Mouse (Mus musculus) lung, embryonic 16.5 days (tissue): ENCODE results near the gene Gm42742. TPM values are rescaled to one million over a fixed set of nuclear protein-coding genes. Genes with fewer than 3 reads are reported as not detected.

Source experiments
- ATAC-seq: fragments of 200-750 bp; cut with Nextera tagmentation; 2 replicates; pipeline ENCODE4 v1.8.0; 2017; ENCODE audit warnings: low read depth, mild to moderate bottlenecking, moderate library complexity
- H3K27ac ChIP-seq: fragments of 300-500 bp; sonication (generic); 2 replicates; pipeline ENCODE4 v1.5.1; 2014; ENCODE audit warnings: mild to moderate bottlenecking, control low read depth, low read length
- H3K27me3 ChIP-seq: fragments of 300-500 bp; sonication (generic); 2 replicates; pipeline ENCODE4 v1.6.1; 2014; ENCODE audit warnings: low read depth, low read length, mixed read lengths; ENCODE audit not compliant: control insufficient read depth, insufficient read depth
- H3K36me3 ChIP-seq: fragments of 300-500 bp; sonication (generic); 2 replicates; pipeline ENCODE4 v1.6.1; 2014; ENCODE audit warnings: low read length; ENCODE audit not compliant: control insufficient read depth, insufficient read depth
- H3K4me1 ChIP-seq: fragments of 300-500 bp; sonication (generic); replicated peaks from 2 replicates; pipeline ENCODE4 v1.6.1; 2014; ENCODE audit warnings: low read length, mixed read lengths; ENCODE audit not compliant: control insufficient read depth, insufficient read depth
- H3K4me2 ChIP-seq: fragments of 300-500 bp; sonication (generic); 2 replicates; pipeline ENCODE4 v1.6.1; 2014; ENCODE audit warnings: low read depth, low read length, control low read depth
- H3K4me3 ChIP-seq: fragments of 300-500 bp; sonication (generic); 2 replicates; pipeline ENCODE4 v1.5.1; 2014; ENCODE audit warnings: mild to moderate bottlenecking, low read length, control low read depth
- H3K9ac ChIP-seq: fragments of 300-500 bp; sonication (generic); 2 replicates; pipeline ENCODE4 v1.6.1; 2014; ENCODE audit warnings: low read length, control low read depth
- H3K9me3 ChIP-seq: fragments of 300-500 bp; sonication (generic); 2 replicates; pipeline ENCODE4 v1.6.1; 2016; ENCODE audit warnings: low read length; ENCODE audit not compliant: control insufficient read depth
- WGBS: fragments of 180-500 bp; shearing (Covaris S2); extraction: QIAGEN DNeasy Blood & Tissue Kit; methylation state at CpG from one replicate; pipeline ENCODE4 v1.1.7; 2014; 5-methylcytosine and 5-hydroxymethylcytosine counted together
- polyA plus RNA-seq: library from polyadenylated mRNA; unstranded; fragments of >200 nt; fragmentation: Nextera tagmentation; extraction: Ambion mirVana; gene quantifications from 2 replicates; pipeline ENCODE4 v1.2.1, GENCODE M21; 2015

Gm42742 gene
- polyA plus RNA-seq, 1 experiment from 2014 or later = 39.1 TPM

DNA sequence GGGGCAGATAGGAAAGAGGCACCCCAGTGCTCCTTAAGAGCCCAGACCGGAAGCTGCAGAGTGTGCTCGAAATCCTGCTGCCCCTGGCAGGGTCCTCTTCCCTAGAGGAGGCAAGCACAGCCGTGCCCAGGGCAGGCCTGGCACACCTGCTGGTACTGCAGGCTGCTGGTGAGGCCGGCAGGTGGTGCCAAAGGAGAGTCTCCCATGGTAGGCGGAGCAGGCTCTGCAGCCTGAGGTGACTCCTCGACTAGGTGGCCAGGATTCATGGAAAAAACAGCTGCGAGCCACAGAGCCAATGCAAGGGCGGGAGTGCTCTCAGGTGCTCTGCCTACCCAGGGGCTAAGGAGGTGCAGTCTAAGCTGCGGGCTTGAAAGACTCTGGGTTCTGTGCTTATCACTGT is 34.6 kb downstream of the Gm42742 start:
- no peak overlapping the region for H3K4me3 ChIP-seq
- H3K4me2 ChIP-seq = no peak overlapping the region
- WGBS = 28% methylated on average over 9 of the region's 9 CpGs
- H3K27ac ChIP-seq = no peak overlapping the region
- no peaks in the 10 kb centered on the region for H3K4me1 ChIP-seq
- no peak overlapping the region for H3K9ac ChIP-seq
- H3K27me3 ChIP-seq = no peaks in the 10 kb centered on the region
- H3K9me3 ChIP-seq = no peaks in the 10 kb centered on the region
- no peaks in the 10 kb centered on the region for H3K36me3 ChIP-seq
- ATAC-seq = peak; percentile 76

DNA sequence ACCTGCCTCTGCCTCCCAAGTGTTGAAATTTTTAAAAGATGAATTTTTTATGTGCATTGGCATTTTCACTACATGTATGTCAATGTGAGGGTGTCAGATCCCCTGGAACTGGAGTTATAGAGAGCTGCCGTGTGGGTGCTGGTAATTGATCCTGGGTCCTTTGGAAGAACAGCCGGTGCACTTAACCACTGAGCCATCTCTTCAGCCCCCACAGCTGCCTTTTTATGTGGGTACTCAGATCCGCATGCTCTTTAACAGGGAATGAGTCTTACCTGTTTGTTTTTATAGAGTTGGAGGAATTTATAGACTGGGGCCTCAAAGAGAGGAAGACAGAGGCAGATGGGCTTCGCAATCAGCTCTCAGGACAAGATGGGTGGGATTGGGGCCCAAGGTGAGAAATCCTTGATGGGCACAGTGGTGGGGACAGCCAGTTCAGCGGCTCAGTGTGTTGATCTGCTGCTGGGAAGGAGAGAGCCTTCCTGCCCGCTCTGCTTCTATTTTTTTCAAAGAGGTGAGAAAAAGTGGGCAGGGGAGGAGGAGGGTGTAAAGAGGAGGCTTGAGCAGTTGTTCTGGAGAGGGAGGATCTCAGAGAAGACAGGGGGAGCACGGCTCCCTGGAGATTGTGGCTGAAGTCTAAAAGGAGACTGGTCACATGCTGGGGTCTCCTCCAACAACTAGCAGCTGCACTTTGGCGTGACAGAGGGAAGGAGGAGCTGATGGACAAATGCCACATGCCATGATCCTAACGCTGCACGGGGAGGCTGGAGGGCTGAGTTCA is 36.0 kb downstream of the Gm42742 start:
- no peak for ATAC-seq
- no peak overlapping the region for H3K4me3 ChIP-seq
- 28% methylated on average over 10 of the region's 10 CpGs for WGBS

DNA sequence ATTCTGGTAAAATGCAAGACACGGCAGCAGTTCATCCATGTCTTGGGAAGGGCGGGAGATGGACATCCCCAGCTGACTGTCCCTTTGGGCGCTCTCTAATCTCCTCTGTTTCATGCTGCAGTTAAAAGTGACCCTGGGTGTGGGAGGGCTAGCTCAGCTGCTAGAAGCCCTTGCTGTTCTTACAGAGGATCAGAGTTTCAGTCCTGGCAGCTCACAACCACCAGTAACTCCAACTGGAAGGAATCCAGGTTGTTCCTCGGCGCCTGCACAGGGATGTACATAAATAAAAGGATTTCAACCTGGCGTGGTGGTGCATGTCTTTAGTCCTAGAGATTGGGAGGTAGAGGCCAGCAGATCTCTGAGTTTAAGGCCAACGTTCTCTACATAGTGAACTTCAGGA is 37.8 kb downstream of the Gm42742 start:
- H3K4me3 ChIP-seq = no peak overlapping the region

More for the DNA sequence above, 36.0 kb downstream of the Gm42742 start:
- no peaks in the 10 kb centered on the region for H3K9me3 ChIP-seq
- H3K4me1 ChIP-seq = no peaks in the 10 kb centered on the region
- H3K27ac ChIP-seq = no peak overlapping the region
- no peak overlapping the region for H3K4me2 ChIP-seq
- no peak overlapping the region for H3K9ac ChIP-seq
- H3K27me3 ChIP-seq = no peaks in the 10 kb centered on the region
- peaks cover under 1% of the 10 kb centered on the region; the same call in 1 of the 2 replicates for H3K36me3 ChIP-seq

DNA sequence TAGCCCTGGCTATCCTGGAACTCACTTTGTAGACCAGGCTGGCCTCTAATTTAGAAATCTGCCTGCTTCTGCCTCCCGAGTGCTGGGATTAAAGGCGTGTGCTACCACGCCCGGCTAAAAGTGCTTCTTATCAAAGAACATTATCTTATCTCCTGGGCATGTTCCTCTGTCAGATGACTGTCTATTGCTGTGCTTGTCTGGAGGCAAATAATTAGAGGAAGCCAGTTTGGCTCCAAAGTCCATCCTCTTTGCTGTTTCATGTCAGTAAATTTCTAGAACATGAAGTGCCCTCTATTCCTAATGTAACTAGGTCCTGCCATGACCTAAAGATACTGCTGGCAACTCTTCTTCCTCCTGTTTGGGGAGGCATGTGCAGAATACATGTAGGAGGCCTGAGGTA is 38.8 kb downstream of the Gm42742 start:
- 84% methylated on average over 4 of the region's 4 CpGs for WGBS
- no peak overlapping the region for H3K27ac ChIP-seq
- H3K4me2 ChIP-seq = no peak overlapping the region
- H3K9ac ChIP-seq = no peak overlapping the region
- no peak overlapping the region for H3K4me3 ChIP-seq
- H3K9me3 ChIP-seq = no peaks in the 10 kb centered on the region
- ATAC-seq = no peak
- no peaks in the 10 kb centered on the region for H3K27me3 ChIP-seq
- H3K36me3 ChIP-seq = peaks cover 9% of the 10 kb centered on the region
- peaks cover 3% of the 10 kb centered on the region for H3K4me1 ChIP-seq

More for the DNA sequence above, 37.8 kb downstream of the Gm42742 start:
- Histone ChIP-seq H3K9ac (no peak overlapping the region), H3K27ac (no peak overlapping the region), H3K4me2 (no peak overlapping the region), H3K9me3 (no peaks in the 10 kb centered on the region), H3K4me1 (no peaks in the 10 kb centered on the region), H3K27me3 (no peaks in the 10 kb centered on the region), H3K36me3 (peaks cover 9% of the 10 kb centered on the region)
- WGBS = 71% methylated on average over 7 of the region's 7 CpGs
- no peak for ATAC-seq

DNA sequence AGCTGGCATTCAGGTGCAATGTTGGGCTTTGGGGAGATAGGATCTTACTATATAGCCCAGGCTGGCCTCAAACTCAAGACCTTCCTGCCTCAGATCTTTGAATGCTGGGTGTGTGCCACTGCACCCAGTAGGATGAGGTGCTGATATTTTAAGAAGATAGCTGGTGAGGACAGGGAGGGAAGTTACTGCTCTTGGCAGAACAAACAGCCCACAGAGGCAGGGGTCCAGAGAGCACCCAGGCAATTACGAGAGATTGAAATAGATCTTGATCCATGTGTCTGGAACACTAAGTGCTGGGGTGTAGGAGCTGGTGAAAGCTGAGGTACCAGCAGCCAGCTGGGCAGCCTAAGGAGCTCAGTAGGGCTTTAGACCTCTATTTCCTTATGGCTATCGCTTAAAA is 39.3 kb downstream of the Gm42742 start:
- H3K4me2 ChIP-seq = no peak overlapping the region
- ATAC-seq = no peak
- peaks cover 9% of the 10 kb centered on the region for H3K36me3 ChIP-seq
- H3K9me3 ChIP-seq = no peaks in the 10 kb centered on the region
- no peak overlapping the region for H3K9ac ChIP-seq
- peaks cover 4% of the 10 kb centered on the region for H3K4me1 ChIP-seq
- no peak overlapping the region for H3K4me3 ChIP-seq
- no peaks in the 10 kb centered on the region for H3K27me3 ChIP-seq
- 80% methylated on average over 2 of the region's 2 CpGs for WGBS
- no peak overlapping the region for H3K27ac ChIP-seq

DNA sequence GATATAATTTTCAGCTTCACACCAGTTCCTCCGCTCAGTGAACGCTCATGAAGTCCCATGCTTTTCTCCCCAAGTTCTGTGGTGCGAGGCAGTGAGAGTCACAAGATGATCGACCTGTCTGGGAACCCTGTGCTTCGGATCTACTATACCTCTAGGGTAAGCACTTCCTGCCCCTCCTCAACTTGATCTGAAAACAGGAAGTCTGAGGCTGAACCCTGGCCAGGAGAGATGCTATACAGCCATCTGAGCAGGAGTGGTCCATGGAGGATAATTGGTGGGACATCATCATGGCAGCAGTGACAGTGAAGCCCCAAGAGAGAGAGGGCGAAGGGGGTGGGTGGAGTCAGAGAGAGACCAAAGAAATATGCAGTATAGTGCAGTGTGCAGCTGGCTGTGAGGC is 42.1 kb downstream of the Gm42742 start:
- H3K27me3 ChIP-seq = no peaks in the 10 kb centered on the region
- H3K27ac ChIP-seq = no peak overlapping the region
- no peak for ATAC-seq
- peaks cover 9% of the 10 kb centered on the region for H3K36me3 ChIP-seq
- H3K9me3 ChIP-seq = no peaks in the 10 kb centered on the region
- no peak overlapping the region for H3K4me3 ChIP-seq
- peaks cover 7% of the 10 kb centered on the region for H3K4me1 ChIP-seq
- H3K9ac ChIP-seq = no peak overlapping the region
- H3K4me2 ChIP-seq = no peak overlapping the region
- WGBS = 86% methylated on average over 6 of the region's 6 CpGs

DNA sequence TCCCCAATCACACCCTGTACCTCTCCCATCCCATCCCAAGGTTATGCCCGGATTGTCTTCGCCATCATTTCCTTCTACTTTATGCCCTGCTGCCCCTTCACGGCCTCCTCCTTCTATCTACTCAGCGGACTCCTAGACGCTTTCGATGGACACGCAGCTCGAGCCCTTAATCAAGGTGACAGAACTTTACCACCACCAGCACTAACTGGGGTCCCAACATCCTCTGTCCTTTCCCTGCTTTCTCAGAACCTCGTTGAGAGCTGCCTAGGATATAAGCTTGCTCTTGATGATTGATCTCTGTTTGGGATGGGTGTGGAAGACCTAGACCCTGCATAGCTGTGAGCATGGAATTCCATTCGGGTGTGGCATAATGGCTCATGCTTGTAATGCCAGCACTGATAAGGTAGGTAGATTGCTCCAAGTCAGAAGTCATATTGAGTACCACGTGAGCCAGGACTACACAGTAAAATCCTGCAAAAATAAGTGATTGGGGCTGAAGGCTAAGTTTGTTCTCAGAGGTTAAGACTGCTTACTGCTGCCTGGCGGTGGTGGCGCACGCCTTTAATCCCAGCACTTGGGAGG is 43.9 kb downstream of the Gm42742 start:
- ATAC-seq = no peak; the same call in 1 of the 2 replicates
- Histone ChIP-seq H3K4me2 (peak overlapping the region; percentile 68), H3K9me3 (no peaks in the 10 kb centered on the region), H3K9ac (peak overlapping the region; percentile 99), H3K27me3 (no peaks in the 10 kb centered on the region), H3K27ac (peak overlapping the region; percentile 98), H3K4me1 (peaks cover 7% of the 10 kb centered on the region), H3K36me3 (peaks cover 9% of the 10 kb centered on the region), H3K4me3 (peak overlapping the region; percentile 99)
- WGBS = 23% methylated on average over 14 of the region's 14 CpGs

DNA sequence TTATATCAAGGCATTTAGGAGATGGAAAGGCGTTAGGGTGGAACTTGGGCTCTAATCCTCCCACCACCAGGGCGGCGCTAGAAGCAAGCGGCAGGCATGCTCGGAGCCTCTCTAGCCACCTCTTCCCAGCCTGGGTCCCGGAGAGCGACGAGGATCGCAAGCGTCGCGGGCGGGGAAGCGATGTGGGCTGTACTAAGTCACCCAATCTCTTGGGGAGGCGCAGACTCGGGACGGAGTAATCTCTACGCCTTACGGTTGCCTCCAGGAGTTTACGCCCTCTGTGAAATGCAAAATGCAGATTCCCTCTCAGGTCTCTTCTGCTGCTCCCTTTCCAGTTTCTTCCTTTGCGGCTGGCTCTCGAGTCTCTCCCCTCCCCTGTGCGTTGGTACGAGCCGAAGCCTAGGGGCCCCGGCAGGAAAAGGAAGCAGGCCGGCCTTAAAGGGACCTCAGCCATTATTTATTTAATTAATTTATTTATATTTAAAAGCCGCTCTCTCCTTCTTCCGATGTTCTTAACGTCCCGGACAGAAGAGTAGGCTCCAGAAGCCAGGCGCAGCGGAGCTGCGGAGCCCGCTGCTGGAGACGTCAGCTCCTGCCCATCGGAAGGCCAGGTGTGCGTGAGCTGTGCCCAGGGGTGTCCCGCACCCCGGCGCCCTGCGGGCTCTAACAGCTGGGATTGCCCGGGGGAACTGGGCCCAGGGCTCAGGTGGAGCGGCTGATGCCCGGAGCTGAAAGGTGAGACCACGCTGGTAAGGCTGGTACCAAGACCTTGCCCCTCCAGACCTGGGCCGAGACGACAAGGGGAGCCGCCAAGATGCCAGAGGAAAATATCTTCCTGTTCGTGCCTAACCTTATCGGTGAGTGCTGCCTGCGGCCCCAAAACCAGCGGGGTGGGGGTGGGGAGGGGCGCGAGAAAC is 44.7 kb downstream of the Gm42742 start, which contains the start of gene Cdiptos:
TSS of gene Cdiptos (minus strand) at position 149 of the 917 bp plus-strand sequence.
- Histone ChIP-seq H3K4me2 (peak within 1 kb of the TSS; percentile 68), H3K9ac (peak within 1 kb of the TSS; percentile 99), H3K4me3 (peak within 1 kb of the TSS; percentile 99), H3K36me3 (peaks cover 9% of the 10 kb centered on the region), H3K9me3 (no peaks in the 10 kb centered on the region), H3K27ac (peak within 1 kb of the TSS; percentile 98), H3K27me3 (no peaks in the 10 kb centered on the region), H3K4me1 (peaks cover 7% of the 10 kb centered on the region)
- ATAC-seq = peak; percentile 97
- WGBS = under 1% methylated on average over 55 of the region's 55 CpGs

DNA sequence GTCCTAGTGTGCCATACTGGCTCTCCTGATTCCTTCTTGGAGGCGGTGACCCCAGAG is 45.2 kb downstream of the Gm42742 start, which contains the start of gene Cdipt:
TSS of gene Cdipt (plus strand) at position 22 of the 57 bp plus-strand sequence.
- H3K9ac ChIP-seq = peak within 1 kb of the TSS; percentile 99
- peak within 1 kb of the TSS; percentile 99 for H3K4me3 ChIP-seq
- 0% methylated on average over 1 of the region's 1 CpGs for WGBS
- H3K4me2 ChIP-seq = peak within 1 kb of the TSS; percentile 68
- H3K36me3 ChIP-seq = peaks cover 9% of the 10 kb centered on the region
- H3K4me1 ChIP-seq = peaks cover 7% of the 10 kb centered on the region
- peak within 1 kb of the TSS; percentile 98 for H3K27ac ChIP-seq
- no peak for ATAC-seq
- no peaks in the 10 kb centered on the region for H3K27me3 ChIP-seq
- H3K9me3 ChIP-seq = no peaks in the 10 kb centered on the region
